Mouse (Mus musculus) gastrocnemius, adult 8-10 months (tissue): ENCODE measurements around the gene Gm20737. TPM values are rescaled to one million over a fixed set of nuclear protein-coding genes. Genes with fewer than 3 reads are reported as not detected.
"Not testable (repeated sequence)": the region's sequence is repeated elsewhere in the genome, so short reads cannot be mapped to it uniquely, and the experiment has no call there.

Experiments
- DNase-seq, 2 experiments: peaks; one replicate each; pipeline ENCODE4 v3.0.0; 2022; ENCODE audit warnings: low spot score in 2 of 2
- total RNA-seq, 4 experiments: library from RNA; stranded (reverse); gene quantifications; 2 replicates each; pipeline ENCODE4 v1.2.4; 2022

The Gm20737 gene
- total RNA-seq: not detected

DNA sequence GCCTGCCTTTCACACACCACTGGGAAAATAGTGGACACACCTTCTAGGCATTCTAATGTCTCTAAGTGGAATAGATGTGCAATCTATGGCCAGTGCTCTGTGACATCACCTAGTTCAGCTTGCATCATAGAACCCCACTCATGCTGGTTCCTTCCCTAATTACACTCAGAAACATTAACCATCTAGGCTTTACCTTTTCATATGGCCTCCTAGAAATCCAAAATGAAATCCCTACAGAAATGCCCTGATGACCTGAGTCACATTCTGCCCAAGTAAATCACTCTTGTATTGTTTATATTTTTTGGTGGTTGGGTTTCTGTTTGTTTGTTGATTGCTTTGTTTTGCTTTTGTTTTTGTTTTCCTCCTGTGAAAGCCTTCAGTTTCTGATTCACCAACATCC is at the start of gene Gm20737:
TSS of gene Gm20737 (minus strand) at position 101 of the 400 bp plus-strand sequence.
- not testable (repeated sequence) for DNase-seq

DNA sequence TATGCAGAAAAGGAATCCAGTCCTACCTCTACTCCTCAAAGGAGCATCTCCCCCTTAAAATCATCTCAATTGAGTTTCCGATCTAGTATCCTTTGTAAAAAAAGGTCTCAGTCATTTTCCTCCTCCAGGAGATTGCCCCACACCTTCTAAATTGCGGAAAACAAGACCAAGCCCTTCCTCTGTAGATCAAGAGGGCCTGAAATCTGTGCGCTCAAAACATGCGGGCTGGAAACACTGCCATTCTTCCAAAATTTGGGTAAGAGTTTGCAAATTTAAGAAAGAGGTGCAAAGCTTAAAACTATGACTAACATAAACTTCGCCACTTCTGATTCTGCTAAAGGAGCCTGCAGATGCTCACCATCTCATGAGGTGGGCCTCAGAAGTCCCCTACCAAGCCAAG is 17.3 kb upstream of the Gm20737 start, which contains the start of gene Gm21775:
TSS of gene Gm21775 (plus strand) at position 301 of the 400 bp plus-strand sequence.
- not testable (repeated sequence) for DNase-seq

Other genes with a start within 250 kb of the Gm20737 start
- gene Gm20834, start 211.5 kb downstream of the Gm20737 start, total RNA-seq: not detected
- not detected for gene Gm28510, start 123.3 kb downstream of the Gm20737 start, total RNA-seq
- not detected for gene Gm21775, start 17.4 kb upstream of the Gm20737 start, total RNA-seq
- not detected for gene Gm21900, start 80.3 kb upstream of the Gm20737 start, total RNA-seq
- not detected for gene Gm20777, start 216.4 kb upstream of the Gm20737 start, total RNA-seq